Mouse (Mus musculus) heart, embryonic 10.5 days (tissue): ENCODE results near the gene Ugt1a1. TPM values are rescaled to one million over a fixed set of nuclear protein-coding genes. Genes with fewer than 3 reads are reported as not detected.

Experiments used
- DNase-seq: peaks from one replicate; pipeline ENCODE4 v3.0.0-alpha.2; 2017; ENCODE audit warnings: low spot score
- H3K27ac ChIP-seq: fragments of 300-500 bp; sonication (generic); 2 replicates; pipeline ENCODE4 v1.5.1; 2016; ENCODE audit warnings: mild to moderate bottlenecking
- H3K27me3 ChIP-seq: fragments of 300-500 bp; sonication (generic); 2 replicates; pipeline ENCODE4 v1.6.1; 2016; ENCODE audit warnings: mild to moderate bottlenecking; ENCODE audit not compliant: poor library complexity, insufficient read depth, severe bottlenecking
- H3K36me3 ChIP-seq: fragments of 300-500 bp; sonication (generic); 2 replicates; pipeline ENCODE4 v1.6.1; 2016; ENCODE audit warnings: mild to moderate bottlenecking, moderate library complexity
- H3K4me1 ChIP-seq: fragments of 300-500 bp; sonication (generic); 2 replicates; pipeline ENCODE4 v1.6.1; 2016; ENCODE audit warnings: mild to moderate bottlenecking
- H3K4me3 ChIP-seq: fragments of 300-500 bp; sonication (generic); 2 replicates; pipeline ENCODE4 v1.5.1; 2016; ENCODE audit warnings: mild to moderate bottlenecking, moderate library complexity
- H3K9me3 ChIP-seq: fragments of 300-500 bp; sonication (generic); 2 replicates; pipeline ENCODE4 v1.6.1; 2016; ENCODE audit warnings: mild to moderate bottlenecking, moderate library complexity
- WGBS: fragments of 180-500 bp; shearing (Covaris S2); methylation state at CpG from one replicate; pipeline ENCODE4 v1.1.7; 2016; 5-methylcytosine and 5-hydroxymethylcytosine counted together
- polyA plus RNA-seq: library from polyadenylated mRNA; unstranded; fragments of >200 nt; fragmentation: Nextera tagmentation; extraction: Ambion mirVana; gene quantifications from 2 replicates; pipeline ENCODE4 v1.2.1, GENCODE M21; 2016

Ugt1a1 gene
- polyA plus RNA-seq, 1 experiment from 2014 or later: not detected

- no peak for DNase-seq
- no peaks in the 10 kb centered on the region for H3K36me3 ChIP-seq
- no peak overlapping the region for H3K4me3 ChIP-seq
- 76% methylated on average over 6 of the region's 6 CpGs for WGBS
- no peaks in the 10 kb centered on the region for H3K27me3 ChIP-seq
- H3K9me3 ChIP-seq: peaks cover 92% of the 10 kb centered on the region
- H3K4me1 ChIP-seq: no peaks in the 10 kb centered on the region
- no peak overlapping the region for H3K27ac ChIP-seq
Measured at GRCm38 (mm10) chr1:88245881-88246280, 34.1 kb downstream of the Ugt1a1 start.

- H3K4me1 ChIP-seq: no peaks in the 10 kb centered on the region
- H3K4me3 ChIP-seq: no peak overlapping the region
- peaks cover 92% of the 10 kb centered on the region for H3K9me3 ChIP-seq
- WGBS: 45% methylated on average over 6 of the region's 6 CpGs
- no peak for DNase-seq
- H3K27ac ChIP-seq: no peak overlapping the region
- H3K27me3 ChIP-seq: no peaks in the 10 kb centered on the region
- H3K36me3 ChIP-seq: no peaks in the 10 kb centered on the region
Measured at GRCm38 (mm10) chr1:88246386-88246785, 34.6 kb downstream of the Ugt1a1 start.

- DNase-seq: no peak
- WGBS: 46% methylated on average over 2 of the region's 2 CpGs
- no peak overlapping the region for H3K27ac ChIP-seq
- H3K9me3 ChIP-seq: peaks cover 92% of the 10 kb centered on the region
- H3K27me3 ChIP-seq: no peaks in the 10 kb centered on the region
- no peaks in the 10 kb centered on the region for H3K36me3 ChIP-seq
- no peak overlapping the region for H3K4me3 ChIP-seq
- no peaks in the 10 kb centered on the region for H3K4me1 ChIP-seq
Measured at GRCm38 (mm10) chr1:88247660-88248059, 35.9 kb downstream of the Ugt1a1 start.

GRCm38 (mm10) chr1:88248658-88249057 lies 36.9 kb downstream of the Ugt1a1 start:
- H3K36me3 ChIP-seq: no peaks in the 10 kb centered on the region
- H3K27me3 ChIP-seq: no peaks in the 10 kb centered on the region
- H3K27ac ChIP-seq: no peak overlapping the region
- DNase-seq: no peak
- H3K4me3 ChIP-seq: no peak overlapping the region
- 71% methylated on average over 4 of the region's 4 CpGs for WGBS
- H3K9me3 ChIP-seq: peaks cover 94% of the 10 kb centered on the region
- H3K4me1 ChIP-seq: no peaks in the 10 kb centered on the region

GRCm38 (mm10) chr1:88249596-88249995 lies 37.8 kb downstream of the Ugt1a1 start:
- Histone ChIP-seq H3K4me1 (no peaks in the 10 kb centered on the region), H3K4me3 (no peak overlapping the region), H3K27me3 (no peaks in the 10 kb centered on the region), H3K27ac (no peak overlapping the region), H3K36me3 (no peaks in the 10 kb centered on the region), H3K9me3 (peaks cover 95% of the 10 kb centered on the region)
- 71% methylated on average over 7 of the region's 7 CpGs for WGBS
- no peak for DNase-seq

- Histone ChIP-seq H3K27ac (no peak overlapping the region), H3K4me1 (no peaks in the 10 kb centered on the region), H3K4me3 (no peak overlapping the region), H3K9me3 (peaks cover 95% of the 10 kb centered on the region), H3K27me3 (no peaks in the 10 kb centered on the region), H3K36me3 (no peaks in the 10 kb centered on the region)
- no peak for DNase-seq
- WGBS: 73% methylated on average over 5 of the region's 5 CpGs
Measured at GRCm38 (mm10) chr1:88250023-88250422, 38.3 kb downstream of the Ugt1a1 start.

GRCm38 (mm10) chr1:88253106-88253505 lies 41.3 kb downstream of the Ugt1a1 start:
- 70% methylated on average over 8 of the region's 8 CpGs for WGBS
- Histone ChIP-seq H3K9me3 (peaks cover 97% of the 10 kb centered on the region), H3K4me3 (no peak overlapping the region), H3K4me1 (no peaks in the 10 kb centered on the region), H3K27me3 (no peaks in the 10 kb centered on the region), H3K27ac (no peak overlapping the region), H3K36me3 (no peaks in the 10 kb centered on the region)
- DNase-seq: no peak

GRCm38 (mm10) chr1:88253540-88253939 lies 41.8 kb downstream of the Ugt1a1 start:
- no peak for DNase-seq
- H3K4me1 ChIP-seq: no peaks in the 10 kb centered on the region
- no peaks in the 10 kb centered on the region for H3K36me3 ChIP-seq
- 68% methylated on average over 6 of the region's 6 CpGs for WGBS
- H3K27me3 ChIP-seq: no peaks in the 10 kb centered on the region
- H3K9me3 ChIP-seq: peaks cover 96% of the 10 kb centered on the region
- H3K4me3 ChIP-seq: no peak overlapping the region
- no peak overlapping the region for H3K27ac ChIP-seq

- H3K4me3 ChIP-seq: no peak overlapping the region
- peaks cover 9% of the 10 kb centered on the region for H3K4me1 ChIP-seq
- WGBS: 81% methylated on average over 12 of the region's 12 CpGs
- no peak overlapping the region for H3K27ac ChIP-seq
- H3K36me3 ChIP-seq: 0 out of 2 replicates have a peak, but pooled peaks cover 6% of the 10 kb centered on the region
- peaks cover 92% of the 10 kb centered on the region for H3K9me3 ChIP-seq
- H3K27me3 ChIP-seq: no peaks in the 10 kb centered on the region
- no peak for DNase-seq
Measured at GRCm38 (mm10) chr1:88254793-88255465, 43.2 kb downstream of the Ugt1a1 start.

GRCm38 (mm10) chr1:88255466-88255857 lies 43.7 kb downstream of the Ugt1a1 start:
- DNase-seq: no peak
- peaks cover 91% of the 10 kb centered on the region for H3K9me3 ChIP-seq
- H3K4me1 ChIP-seq: peaks cover 14% of the 10 kb centered on the region
- WGBS: 57% methylated on average over 2 of the region's 2 CpGs
- 0 out of 2 replicates have a peak, but pooled peaks cover 11% of the 10 kb centered on the region for H3K36me3 ChIP-seq
- H3K27me3 ChIP-seq: no peaks in the 10 kb centered on the region
- no peak overlapping the region for H3K4me3 ChIP-seq
- no peak overlapping the region for H3K27ac ChIP-seq

GRCm38 (mm10) chr1:88255989-88256754 lies 44.4 kb downstream of the Ugt1a1 start:
- Histone ChIP-seq H3K4me3 (no peak overlapping the region), H3K9me3 (peaks cover 83% of the 10 kb centered on the region), H3K36me3 (peaks cover 16% of the 10 kb centered on the region), H3K27ac (no peak overlapping the region), H3K4me1 (peaks cover 14% of the 10 kb centered on the region), H3K27me3 (no peaks in the 10 kb centered on the region)
- no peak for DNase-seq
- 75% methylated on average over 13 of the region's 13 CpGs for WGBS

GRCm38 (mm10) chr1:88256886-88257663 lies 45.3 kb downstream of the Ugt1a1 start:
- Histone ChIP-seq H3K36me3 (peaks cover 25% of the 10 kb centered on the region), H3K27ac (no peak overlapping the region), H3K4me3 (no peak overlapping the region), H3K4me1 (peaks cover 14% of the 10 kb centered on the region), H3K27me3 (no peaks in the 10 kb centered on the region), H3K9me3 (peaks cover 77% of the 10 kb centered on the region)
- DNase-seq: no peak
- 75% methylated on average over 10 of the region's 10 CpGs for WGBS

- H3K4me1 ChIP-seq: peaks cover 14% of the 10 kb centered on the region
- no peak overlapping the region for H3K4me3 ChIP-seq
- DNase-seq: no peak
- H3K36me3 ChIP-seq: peaks cover 31% of the 10 kb centered on the region
- 77% methylated on average over 6 of the region's 6 CpGs for WGBS
- H3K9me3 ChIP-seq: peaks cover 71% of the 10 kb centered on the region
- H3K27ac ChIP-seq: no peak overlapping the region
- H3K27me3 ChIP-seq: no peaks in the 10 kb centered on the region
Measured at GRCm38 (mm10) chr1:88257681-88258080, 45.9 kb downstream of the Ugt1a1 start.
